Mouse (Mus musculus): ENCODE results near the gene Gcsh. TPM values are rescaled to one million over a fixed set of nuclear protein-coding genes. Genes with fewer than 3 reads are reported as not detected.
A peak's percentile ranks its signal among the peaks of the same experiment; 100 is the strongest.

Gene Gcsh
- polyA plus RNA-seq (2015; fragmentation: Nextera tagmentation; extraction: Ambion mirVana): 75.4 and 81.4 TPM in 2 replicates

DNA sequence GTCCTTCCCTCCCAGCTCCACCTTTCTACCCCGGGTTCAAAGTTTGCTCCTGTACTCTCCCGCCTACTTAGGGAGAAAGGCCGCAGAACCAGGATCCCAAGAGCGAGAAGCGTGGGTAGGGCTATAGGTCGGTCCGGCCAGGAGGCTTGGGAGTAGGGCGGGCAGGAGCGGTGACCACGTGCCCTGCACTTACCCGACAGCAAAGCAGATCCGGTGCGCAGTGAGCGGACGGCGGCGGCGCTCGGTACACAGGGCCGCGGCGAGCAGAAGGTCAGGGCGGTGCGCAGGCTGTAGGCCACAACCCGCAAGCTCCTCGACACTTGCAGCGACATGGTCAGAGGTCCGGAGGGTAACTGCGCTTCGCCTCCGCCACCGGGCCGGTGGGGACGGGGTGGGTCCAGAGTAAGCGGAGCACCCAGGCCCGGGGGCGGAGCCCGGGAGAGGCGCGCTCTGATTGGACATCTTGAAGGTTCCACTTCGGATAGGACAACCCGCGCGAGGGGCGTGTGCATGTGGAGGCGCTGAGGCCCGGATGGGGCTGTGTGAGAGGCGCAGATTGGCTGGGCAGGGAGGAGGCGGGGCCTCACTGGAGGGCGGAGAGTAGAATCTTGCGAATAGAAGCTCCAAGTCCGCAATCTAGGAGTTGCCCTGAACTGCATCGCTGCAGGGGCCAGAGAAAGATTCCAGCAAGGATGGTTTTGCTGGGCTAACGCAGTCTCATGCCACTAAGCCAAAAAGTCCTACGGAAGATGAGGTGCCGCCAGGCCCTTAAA, at the start of gene Gcsh:
Gene Gcsh, minus strand, starts transcription at position 443 of the 773 bp plus-strand sequence.
- Histone ChIP-seq H3K9me3 (ENCODE audit: control insufficient read depth, low read length) (no peaks in the 10 kb centered on the region), H3K4me2 (ENCODE audit: low read length) (peak within 1 kb of the TSS; percentile 97), H3K4me1 (replicated peaks; ENCODE audit: control insufficient read depth, insufficient read depth, low read length) (peaks cover 14% of the 10 kb centered on the region), H3K27ac (ENCODE audit: low read length) (peak within 1 kb of the TSS; percentile 29; the same call in 1 of the 2 replicates), H3K27me3 (replicated peaks; ENCODE audit: control insufficient read depth, insufficient read depth, low read length) (no peaks in the 10 kb centered on the region), H3K36me3 (ENCODE audit: control insufficient read depth, insufficient read depth) (no peaks in the 10 kb centered on the region), H3K9ac (replicated peaks; ENCODE audit: low read depth, low read length) (peak within 1 kb of the TSS; percentile 62), H3K4me3 (replicated peaks; ENCODE audit: low read length) (peak within 1 kb of the TSS; percentile 78)
- peak; percentile 100 for ATAC-seq
- WGBS: under 1% methylated on average over 56 of the region's 56 CpGs

DNA sequence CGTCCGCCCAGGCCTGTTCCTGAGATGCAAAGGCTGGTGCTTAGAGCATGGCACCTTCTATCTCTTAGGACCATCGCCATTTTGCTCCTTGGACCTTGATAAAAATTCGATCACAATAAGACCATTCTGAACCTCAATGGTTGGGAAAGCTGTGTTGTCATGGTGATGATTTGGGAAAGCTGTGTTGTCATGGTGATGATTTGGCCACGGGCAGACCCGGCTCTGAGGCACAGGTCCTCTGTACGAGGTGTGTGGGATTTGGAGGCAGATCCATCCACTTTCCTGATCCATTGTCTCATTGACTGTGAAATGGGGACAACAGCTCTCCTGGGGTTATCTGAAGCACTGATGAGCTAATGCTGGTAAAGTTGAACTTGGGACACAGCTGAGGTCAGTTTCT, 46.5 kb upstream of the Gcsh start:
- Histone ChIP-seq H3K4me3 (replicated peaks; ENCODE audit: low read length) (no peak overlapping the region), H3K4me2 (ENCODE audit: low read length) (no peak overlapping the region), H3K27ac (ENCODE audit: low read length) (no peak overlapping the region), H3K9ac (replicated peaks; ENCODE audit: low read depth, low read length) (no peak overlapping the region), H3K9me3 (ENCODE audit: control insufficient read depth, low read length) (no peaks in the 10 kb centered on the region), H3K4me1 (replicated peaks; ENCODE audit: control insufficient read depth, insufficient read depth, low read length) (no peaks in the 10 kb centered on the region), H3K36me3 (ENCODE audit: control insufficient read depth, insufficient read depth) (no peaks in the 10 kb centered on the region), H3K27me3 (replicated peaks; ENCODE audit: control insufficient read depth, insufficient read depth, low read length) (no peaks in the 10 kb centered on the region)
- WGBS: 39% methylated on average over 7 of the region's 7 CpGs
- ATAC-seq: no peak

DNA sequence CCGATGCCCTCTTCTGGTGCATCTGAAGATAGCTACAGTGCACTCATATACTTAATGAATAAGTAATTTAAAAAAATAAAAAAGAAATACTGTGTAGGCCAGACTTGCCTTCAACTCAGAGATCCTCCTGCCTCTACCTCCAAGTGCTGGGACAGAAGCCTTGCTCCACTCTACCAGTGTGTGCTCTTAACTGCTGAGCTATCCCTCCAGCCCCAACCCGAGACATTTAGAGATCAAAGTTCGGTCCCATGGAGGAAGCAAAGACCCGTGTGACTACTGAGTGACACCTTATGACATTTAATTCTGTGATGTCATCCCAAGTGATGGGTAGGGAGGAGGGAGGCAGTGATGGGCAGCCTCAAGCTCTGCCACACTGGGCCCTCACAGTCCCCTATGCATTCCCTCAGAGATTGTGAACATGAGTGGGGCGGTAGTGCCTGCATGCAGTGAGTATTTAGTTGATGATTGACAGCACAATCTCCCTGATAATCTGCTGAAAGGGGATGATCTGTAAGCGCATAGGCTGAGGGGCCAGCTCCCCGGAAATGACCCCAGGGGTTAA, 44.1 kb upstream of the Gcsh start:
- ATAC-seq: no peak
- H3K4me1 ChIP-seq (replicated peaks; ENCODE audit: control insufficient read depth, insufficient read depth, low read length): no peaks in the 10 kb centered on the region
- H3K9me3 ChIP-seq (ENCODE audit: control insufficient read depth, low read length): no peaks in the 10 kb centered on the region
- no peak overlapping the region for H3K27ac ChIP-seq (ENCODE audit: low read length)
- H3K27me3 ChIP-seq (replicated peaks; ENCODE audit: control insufficient read depth, insufficient read depth, low read length): no peaks in the 10 kb centered on the region
- H3K36me3 ChIP-seq (ENCODE audit: control insufficient read depth, insufficient read depth): no peaks in the 10 kb centered on the region
- H3K9ac ChIP-seq (replicated peaks; ENCODE audit: low read depth, low read length): no peak overlapping the region
- WGBS: 89% methylated on average over 7 of the region's 7 CpGs
- no peak overlapping the region for H3K4me2 ChIP-seq (ENCODE audit: low read length)
- no peak overlapping the region for H3K4me3 ChIP-seq (replicated peaks; ENCODE audit: low read length)

DNA sequence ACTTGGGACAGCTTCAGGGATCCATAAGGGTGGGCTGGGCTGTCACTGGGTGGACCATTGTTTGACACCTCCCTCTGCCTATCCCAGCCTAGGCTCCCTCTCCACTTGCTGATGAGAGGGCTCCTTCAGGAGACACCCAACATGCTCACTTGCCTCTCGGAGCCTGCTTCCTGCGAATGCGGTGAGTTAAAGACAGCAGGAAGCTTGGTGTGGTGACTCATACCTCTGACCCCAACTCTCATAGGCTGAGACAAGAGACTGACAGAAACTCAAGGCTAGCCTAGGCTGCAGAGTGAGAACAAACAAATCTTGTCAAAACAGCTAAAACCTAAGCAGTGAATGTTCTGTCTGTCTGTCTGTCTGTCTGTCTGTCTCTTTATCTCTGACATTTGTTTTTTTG, 40.1 kb upstream of the Gcsh start:
- ATAC-seq: no peak
- Histone ChIP-seq H3K27me3 (replicated peaks; ENCODE audit: control insufficient read depth, insufficient read depth, low read length) (no peaks in the 10 kb centered on the region), H3K4me3 (replicated peaks; ENCODE audit: low read length) (no peak overlapping the region), H3K4me1 (replicated peaks; ENCODE audit: control insufficient read depth, insufficient read depth, low read length) (no peaks in the 10 kb centered on the region), H3K36me3 (ENCODE audit: control insufficient read depth, insufficient read depth) (no peaks in the 10 kb centered on the region), H3K9ac (replicated peaks; ENCODE audit: low read depth, low read length) (no peak overlapping the region), H3K9me3 (ENCODE audit: control insufficient read depth, low read length) (no peaks in the 10 kb centered on the region), H3K27ac (ENCODE audit: low read length) (no peak overlapping the region), H3K4me2 (ENCODE audit: low read length) (no peak overlapping the region)
- WGBS: 84% methylated on average over 3 of the region's 3 CpGs

DNA sequence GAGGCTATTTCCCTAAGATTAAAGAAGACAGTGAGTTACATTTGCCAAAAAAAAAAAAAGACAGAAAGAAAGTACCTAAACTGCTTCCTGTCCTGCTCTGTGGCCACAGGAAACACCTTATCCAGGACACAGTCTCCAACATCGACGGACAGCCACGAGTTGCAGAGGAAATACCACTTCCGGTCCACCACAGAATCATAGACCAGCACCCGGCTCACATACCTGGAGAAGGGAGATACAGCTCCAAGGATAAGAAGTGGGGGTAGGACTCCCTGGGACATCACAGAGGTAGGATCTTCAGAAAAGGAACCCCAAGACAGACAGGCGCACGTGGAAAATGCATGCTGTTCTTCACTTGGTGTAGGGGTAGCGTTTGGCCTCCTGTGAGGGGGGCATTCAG, 39.3 kb upstream of the Gcsh start:
- Histone ChIP-seq H3K9ac (replicated peaks; ENCODE audit: low read depth, low read length) (no peak overlapping the region), H3K4me2 (ENCODE audit: low read length) (no peak overlapping the region), H3K27me3 (replicated peaks; ENCODE audit: control insufficient read depth, insufficient read depth, low read length) (no peaks in the 10 kb centered on the region), H3K4me1 (replicated peaks; ENCODE audit: control insufficient read depth, insufficient read depth, low read length) (no peaks in the 10 kb centered on the region), H3K9me3 (ENCODE audit: control insufficient read depth, low read length) (no peaks in the 10 kb centered on the region), H3K36me3 (ENCODE audit: control insufficient read depth, insufficient read depth) (no peaks in the 10 kb centered on the region), H3K27ac (ENCODE audit: low read length) (no peak overlapping the region), H3K4me3 (replicated peaks; ENCODE audit: low read length) (no peak overlapping the region)
- no peak for ATAC-seq
- WGBS: 85% methylated on average over 8 of the region's 8 CpGs

DNA sequence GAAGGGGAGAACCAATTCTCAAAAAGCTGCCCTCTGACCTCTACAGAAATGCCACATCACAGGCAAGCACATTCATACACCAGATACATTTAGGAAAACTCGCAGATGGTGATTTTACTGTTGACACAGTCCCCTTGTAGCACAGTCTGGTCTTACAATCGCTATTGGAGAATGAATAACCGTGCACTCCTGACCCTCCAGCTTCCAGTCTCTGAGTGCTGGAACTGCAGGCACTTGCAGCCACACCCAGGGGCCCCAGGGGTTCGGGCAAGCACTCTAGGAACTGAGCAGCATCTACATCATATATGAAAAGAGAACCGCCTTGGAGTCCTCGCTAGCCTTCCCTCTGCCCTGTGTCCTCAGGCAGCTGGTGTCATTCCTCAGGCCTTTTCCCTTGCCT, 38.1 kb upstream of the Gcsh start:
- Histone ChIP-seq H3K4me2 (ENCODE audit: low read length) (no peak overlapping the region), H3K4me3 (replicated peaks; ENCODE audit: low read length) (no peak overlapping the region), H3K9me3 (ENCODE audit: control insufficient read depth, low read length) (no peaks in the 10 kb centered on the region), H3K36me3 (ENCODE audit: control insufficient read depth, insufficient read depth) (no peaks in the 10 kb centered on the region), H3K27ac (ENCODE audit: low read length) (no peak overlapping the region), H3K27me3 (replicated peaks; ENCODE audit: control insufficient read depth, insufficient read depth, low read length) (no peaks in the 10 kb centered on the region), H3K9ac (replicated peaks; ENCODE audit: low read depth, low read length) (no peak overlapping the region), H3K4me1 (replicated peaks; ENCODE audit: control insufficient read depth, insufficient read depth, low read length) (no peaks in the 10 kb centered on the region)
- no peak for ATAC-seq
- WGBS: 71% methylated on average over 6 of the region's 6 CpGs

DNA sequence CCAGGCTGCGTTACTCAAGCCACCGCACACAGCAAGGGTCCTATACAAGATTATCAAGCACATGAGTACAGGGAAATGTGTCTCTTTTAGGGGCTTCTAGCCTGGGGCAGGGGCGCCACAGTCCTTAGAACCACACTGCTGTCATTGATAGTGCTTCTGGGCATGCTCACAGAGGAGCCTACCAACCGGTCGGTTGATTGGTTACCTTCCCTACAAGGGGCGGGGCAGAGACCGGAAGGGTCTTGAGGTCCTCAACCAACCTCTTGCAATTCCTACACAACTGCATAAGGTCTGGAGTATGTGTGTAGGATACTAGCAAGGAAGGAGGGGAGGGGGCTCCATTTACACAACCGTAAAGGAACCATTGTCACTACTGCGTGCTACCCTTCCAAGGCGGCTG, 35.3 kb upstream of the Gcsh start:
- ATAC-seq: no peak
- Histone ChIP-seq H3K36me3 (ENCODE audit: control insufficient read depth, insufficient read depth) (no peaks in the 10 kb centered on the region), H3K4me3 (replicated peaks; ENCODE audit: low read length) (no peak overlapping the region), H3K27ac (ENCODE audit: low read length) (no peak overlapping the region), H3K9ac (replicated peaks; ENCODE audit: low read depth, low read length) (no peak overlapping the region), H3K4me2 (ENCODE audit: low read length) (no peak overlapping the region), H3K4me1 (replicated peaks; ENCODE audit: control insufficient read depth, insufficient read depth, low read length) (no peaks in the 10 kb centered on the region), H3K27me3 (replicated peaks; ENCODE audit: control insufficient read depth, insufficient read depth, low read length) (no peaks in the 10 kb centered on the region), H3K9me3 (ENCODE audit: control insufficient read depth, low read length) (no peaks in the 10 kb centered on the region)
- 95% methylated on average over 10 of the region's 10 CpGs for WGBS

DNA sequence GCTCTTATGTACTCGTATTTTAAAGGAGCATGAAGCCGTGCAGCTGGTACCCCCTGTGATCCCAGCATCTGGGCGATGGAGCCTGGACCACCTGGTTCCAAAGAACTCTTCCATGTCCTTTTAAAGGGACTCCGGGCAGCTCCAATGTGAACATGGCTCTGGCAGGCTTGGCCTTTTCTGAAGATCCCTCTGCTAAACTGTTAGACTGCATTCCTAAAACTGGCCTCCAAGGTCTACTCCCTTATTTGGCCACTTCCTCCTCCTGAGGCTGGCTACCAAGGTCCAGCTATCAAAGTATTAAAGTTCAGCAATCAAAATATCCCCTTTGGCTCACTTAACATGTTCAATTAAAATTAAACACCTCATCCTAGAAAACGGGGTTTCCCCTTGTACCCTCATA, 34.3 kb upstream of the Gcsh start:
- WGBS: 96% methylated on average over 5 of the region's 5 CpGs
- no peak for ATAC-seq
- Histone ChIP-seq H3K36me3 (ENCODE audit: control insufficient read depth, insufficient read depth) (no peaks in the 10 kb centered on the region), H3K4me3 (replicated peaks; ENCODE audit: low read length) (no peak overlapping the region), H3K4me2 (ENCODE audit: low read length) (no peak overlapping the region), H3K4me1 (replicated peaks; ENCODE audit: control insufficient read depth, insufficient read depth, low read length) (no peaks in the 10 kb centered on the region), H3K27me3 (replicated peaks; ENCODE audit: control insufficient read depth, insufficient read depth, low read length) (no peaks in the 10 kb centered on the region), H3K9ac (replicated peaks; ENCODE audit: low read depth, low read length) (no peak overlapping the region), H3K9me3 (ENCODE audit: control insufficient read depth, low read length) (no peaks in the 10 kb centered on the region), H3K27ac (ENCODE audit: low read length) (no peak overlapping the region)

DNA sequence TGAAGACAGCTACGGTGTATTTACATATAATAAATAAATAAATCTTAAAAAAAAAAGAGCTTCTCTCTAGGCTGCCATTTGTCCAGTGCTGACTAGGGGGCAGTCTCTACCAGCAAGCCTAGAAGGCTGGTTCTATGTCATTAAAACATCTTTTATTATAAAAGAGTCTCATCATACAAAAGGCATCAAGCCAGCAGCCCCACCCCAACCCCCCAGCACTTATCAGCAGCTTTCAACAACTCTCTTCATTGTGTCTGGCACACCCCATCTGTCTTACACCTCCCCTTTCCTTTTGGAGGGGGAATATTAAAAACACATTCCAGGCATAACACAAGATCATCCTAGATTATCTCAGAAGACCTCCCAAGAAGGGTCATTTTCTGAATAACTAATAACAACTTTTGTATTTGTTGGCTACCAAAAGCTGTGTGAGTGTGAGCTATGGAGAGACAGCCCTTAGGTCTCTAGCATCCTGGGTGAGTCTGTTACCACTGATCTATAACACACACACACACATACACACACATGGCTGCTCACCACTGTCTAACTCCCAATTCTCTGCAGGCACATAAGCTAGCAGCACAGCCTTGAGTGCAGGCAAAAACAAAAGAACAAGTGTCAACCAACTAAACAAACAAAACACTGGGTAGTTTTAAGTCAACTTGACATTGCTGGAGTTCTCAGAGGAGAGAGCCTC, 29.1 kb upstream of the Gcsh start:
- Histone ChIP-seq H3K9ac (replicated peaks; ENCODE audit: low read depth, low read length) (no peak overlapping the region), H3K36me3 (ENCODE audit: control insufficient read depth, insufficient read depth) (no peaks in the 10 kb centered on the region), H3K4me1 (replicated peaks; ENCODE audit: control insufficient read depth, insufficient read depth, low read length) (0 out of 2 replicates have a peak, but pooled peaks cover 2% of the 10 kb centered on the region), H3K4me3 (replicated peaks; ENCODE audit: low read length) (no peak overlapping the region), H3K27me3 (replicated peaks; ENCODE audit: control insufficient read depth, insufficient read depth, low read length) (no peaks in the 10 kb centered on the region), H3K27ac (ENCODE audit: low read length) (no peak overlapping the region), H3K4me2 (ENCODE audit: low read length) (no peak overlapping the region), H3K9me3 (ENCODE audit: control insufficient read depth, low read length) (no peaks in the 10 kb centered on the region)
- 74% methylated on average over 1 of the region's 1 CpGs for WGBS
- ATAC-seq: no peak

All from forebrain, embryonic 16.5 days (tissue).